Mouse (Mus musculus) embryonic facial prominence, embryonic 13.5 days (tissue): Measurements from ENCODE around the gene Fam3a. TPM values are rescaled to one million over a fixed set of nuclear protein-coding genes. Genes with fewer than 3 reads are reported as not detected.

Experiments
- polyA plus RNA-seq: library from polyadenylated mRNA; unstranded; fragments of >200 nt; fragmentation: Nextera tagmentation; extraction: Ambion mirVana; gene quantifications from 2 replicates; pipeline ENCODE4 v1.2.1, GENCODE M21; 2015

The Fam3a gene
- polyA plus RNA-seq, 1 experiment from 2014 or later, result 45.5 TPM

Other genes with a start within 250 kb of the Fam3a start
- not detected in 2 replicates for gene Tex28, start 225.4 kb downstream of the Fam3a start, polyA plus RNA-seq
- 0.14 TPM in 1 of 2 replicates, not detected in the other for gene Tktl1, start 216.0 kb downstream of the Fam3a start, polyA plus RNA-seq
- 289 and 307 TPM in 2 replicates for gene Flna, start 143.5 kb downstream of the Fam3a start, polyA plus RNA-seq
- gene Emd, start 138.6 kb downstream of the Fam3a start, polyA plus RNA-seq, result 28.9 and 31.6 TPM in 2 replicates
- 776 and 892 TPM in 2 replicates for gene Rpl10, start 122.5 kb downstream of the Fam3a start, polyA plus RNA-seq
- gene Taz, start 111.4 kb downstream of the Fam3a start, polyA plus RNA-seq, result 92.8 and 94.8 TPM in 2 replicates
- 11.3 and 14.9 TPM in 2 replicates for gene Dnase1l1, start 110.9 kb downstream of the Fam3a start, polyA plus RNA-seq
- gene Atp6ap1, start 96.2 kb downstream of the Fam3a start, polyA plus RNA-seq, result 124 and 133 TPM in 2 replicates
- 254 and 268 TPM in 2 replicates for gene Gdi1, start 88.3 kb downstream of the Fam3a start, polyA plus RNA-seq
- 61.2 and 69.3 TPM in 2 replicates for gene Fam50a, start 80.2 kb downstream of the Fam3a start, polyA plus RNA-seq
- gene Plxna3, start 64.2 kb downstream of the Fam3a start, polyA plus RNA-seq, result 21.4 and 25.1 TPM in 2 replicates
- 113 and 129 TPM in 2 replicates for gene Lage3, start 39.7 kb downstream of the Fam3a start, polyA plus RNA-seq
- 67.2 and 71.1 TPM in 2 replicates for gene Ubl4a, start 20.1 kb downstream of the Fam3a start, polyA plus RNA-seq
- gene Slc10a3, start 19.9 kb downstream of the Fam3a start, polyA plus RNA-seq, result 19.5 and 20.2 TPM in 2 replicates
- gene Ikbkg, start within 50 bp of the Fam3a start, polyA plus RNA-seq, result 17.9 and 18.8 TPM in 2 replicates
- gene G6pdx, start 35.9 kb upstream of the Fam3a start, polyA plus RNA-seq, result 49.1 and 54.5 TPM in 2 replicates
- gene Gm6880, start 88.1 kb upstream of the Fam3a start, polyA plus RNA-seq, result not detected in 2 replicates
- not detected in 2 replicates for gene Olfr1326-ps1, start 181.6 kb upstream of the Fam3a start, polyA plus RNA-seq
- not detected in 2 replicates for gene Olfr1325, start 199.4 kb upstream of the Fam3a start, polyA plus RNA-seq